Mouse (Mus musculus): ENCODE measurements around the gene Mis12. TPM values are rescaled to one million over a fixed set of nuclear protein-coding genes. Genes with fewer than 3 reads are reported as not detected.

Gene Mis12
- polyA plus RNA-seq, 1 experiment: 18.4 TPM

DNA sequence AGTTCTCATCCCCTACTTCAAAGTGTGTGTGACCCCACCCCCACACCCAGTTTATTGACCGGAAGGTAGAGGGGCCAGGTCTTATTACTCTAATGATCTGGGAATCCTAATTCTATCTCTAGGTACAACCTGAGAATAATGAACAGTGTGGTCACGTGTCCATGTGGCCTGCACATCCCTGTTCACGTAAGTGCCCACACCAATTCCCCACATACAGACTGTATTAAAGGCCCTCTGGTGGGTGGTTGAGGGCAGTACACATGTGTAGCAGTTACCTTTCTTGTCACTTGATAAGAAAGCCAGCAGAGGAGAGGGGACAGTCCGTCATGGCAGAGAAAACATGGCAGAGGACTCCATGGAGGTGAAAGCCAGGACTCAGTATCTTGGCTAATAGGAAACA, 45.5 kb upstream of the Mis12 start:
- TF ChIP-seq MYOG (IDR thresholded peaks at IDR 0.05; ENCODE audit: control insufficient read depth, extremely low read depth, insufficient read length) (no peak), USF1 (IDR thresholded peaks at IDR 0.05; ENCODE audit: low read depth) (peak; percentile 68)
- Histone ChIP-seq H3K79me3 (ENCODE audit: low read depth) (peaks cover 7% of the 10 kb centered on the region), H3K27me3 (ENCODE audit: control insufficient read depth, insufficient read depth, insufficient read length) (no peaks in the 10 kb centered on the region), H3K4me3 (ENCODE audit: insufficient read depth, poor library complexity, severe bottlenecking) (no peak overlapping the region), H3K36me3 (ENCODE audit: control insufficient read depth, insufficient read depth) (peaks cover 64% of the 10 kb centered on the region), H3K79me2 (ENCODE audit: control insufficient read depth, insufficient read depth) (peaks cover 20% of the 10 kb centered on the region), H3ac (ENCODE audit: control insufficient read depth, insufficient read length, low read depth) (no peak overlapping the region)

DNA sequence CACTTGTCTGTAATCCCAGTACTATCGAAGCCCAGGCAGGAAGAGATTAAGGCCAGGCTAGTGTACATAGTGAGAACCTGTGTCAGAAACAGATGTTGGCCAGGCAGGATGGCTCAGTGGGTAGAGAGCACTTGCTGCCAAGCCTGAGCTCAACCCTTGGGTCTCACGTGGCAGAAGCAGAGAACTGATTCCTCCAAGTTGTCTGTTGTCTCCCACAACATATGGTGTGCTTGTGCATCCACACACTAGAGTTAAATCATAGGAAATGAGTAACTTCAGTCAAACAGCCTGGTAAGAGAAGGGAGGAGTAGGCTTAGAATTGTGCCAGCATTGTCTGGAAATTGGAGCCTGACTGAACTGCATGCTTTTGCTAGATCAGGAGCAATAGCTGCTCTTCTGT, 44.2 kb upstream of the Mis12 start:
- Histone ChIP-seq H3K27me3 (ENCODE audit: control insufficient read depth, insufficient read depth, insufficient read length) (no peaks in the 10 kb centered on the region), H3K79me3 (ENCODE audit: low read depth) (peaks cover 7% of the 10 kb centered on the region), H3K36me3 (ENCODE audit: control insufficient read depth, insufficient read depth) (peaks cover 76% of the 10 kb centered on the region), H3ac (ENCODE audit: control insufficient read depth, insufficient read length, low read depth) (no peak overlapping the region), H3K79me2 (ENCODE audit: control insufficient read depth, insufficient read depth) (peaks cover 24% of the 10 kb centered on the region), H3K4me3 (ENCODE audit: insufficient read depth, poor library complexity, severe bottlenecking) (no peak overlapping the region)
- TF ChIP-seq MYOG (IDR thresholded peaks at IDR 0.05; ENCODE audit: control insufficient read depth, extremely low read depth, insufficient read length) (no peak), CEBPB (IDR thresholded peaks at IDR 0.05; ENCODE audit: low read depth) (no peak), MAX (IDR thresholded peaks at IDR 0.05) (no peak), CTCF (IDR thresholded peaks at IDR 0.05; ENCODE audit: control insufficient read depth, insufficient read depth, insufficient read length) (no peak), MYOD1 (IDR thresholded peaks at IDR 0.05; ENCODE audit: control insufficient read depth, insufficient read length, low read depth) (no peak), FOSL1 (IDR thresholded peaks at IDR 0.05; ENCODE audit: insufficient read depth, low read length, poor library complexity, severe bottlenecking) (no peak), USF1 (IDR thresholded peaks at IDR 0.05; ENCODE audit: low read depth) (no peak)

DNA sequence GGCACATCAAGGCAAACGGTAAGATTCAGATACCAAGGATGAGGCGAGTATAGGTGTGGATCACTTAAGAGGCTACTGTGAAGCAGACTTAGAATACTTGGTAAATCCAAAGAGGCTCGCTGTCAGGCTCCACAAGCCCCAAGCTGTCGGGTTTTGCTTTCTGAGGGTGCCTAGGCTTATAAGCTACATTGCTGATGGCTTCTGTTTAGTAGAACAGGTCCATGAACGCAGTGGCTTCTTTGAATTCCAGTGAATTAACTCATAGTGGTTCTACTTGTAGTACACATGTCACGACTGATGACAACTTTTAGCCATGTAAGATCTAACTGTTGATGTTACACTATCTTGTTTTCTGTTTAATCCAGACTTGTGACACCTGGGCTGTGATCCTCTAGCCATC, 42.1 kb upstream of the Mis12 start:
- peaks cover 38% of the 10 kb centered on the region for H3K79me2 ChIP-seq (ENCODE audit: control insufficient read depth, insufficient read depth)
- H3K27me3 ChIP-seq (ENCODE audit: control insufficient read depth, insufficient read depth, insufficient read length): no peaks in the 10 kb centered on the region
- peaks cover 28% of the 10 kb centered on the region for H3K79me3 ChIP-seq (ENCODE audit: low read depth)
- H3ac ChIP-seq (ENCODE audit: control insufficient read depth, insufficient read length, low read depth): no peak overlapping the region
- H3K36me3 ChIP-seq (ENCODE audit: control insufficient read depth, insufficient read depth): peaks cover 86% of the 10 kb centered on the region
- no peak for TF ChIP-seq CTCF (IDR thresholded peaks at IDR 0.05; ENCODE audit: control insufficient read depth, insufficient read depth, insufficient read length)
- no peak for TF ChIP-seq FOSL1 (IDR thresholded peaks at IDR 0.05; ENCODE audit: insufficient read depth, low read length, poor library complexity, severe bottlenecking)
- no peak for TF ChIP-seq USF1 (IDR thresholded peaks at IDR 0.05; ENCODE audit: low read depth)
- no peak for TF ChIP-seq MYOD1 (IDR thresholded peaks at IDR 0.05; ENCODE audit: control insufficient read depth, insufficient read length, low read depth)
- no peak for TF ChIP-seq CEBPB (IDR thresholded peaks at IDR 0.05; ENCODE audit: low read depth)
- TF ChIP-seq MYOG (IDR thresholded peaks at IDR 0.05; ENCODE audit: control insufficient read depth, extremely low read depth, insufficient read length): no peak
- TF ChIP-seq MAX (IDR thresholded peaks at IDR 0.05): no peak
- no peak overlapping the region for H3K4me3 ChIP-seq (ENCODE audit: insufficient read depth, poor library complexity, severe bottlenecking)

DNA sequence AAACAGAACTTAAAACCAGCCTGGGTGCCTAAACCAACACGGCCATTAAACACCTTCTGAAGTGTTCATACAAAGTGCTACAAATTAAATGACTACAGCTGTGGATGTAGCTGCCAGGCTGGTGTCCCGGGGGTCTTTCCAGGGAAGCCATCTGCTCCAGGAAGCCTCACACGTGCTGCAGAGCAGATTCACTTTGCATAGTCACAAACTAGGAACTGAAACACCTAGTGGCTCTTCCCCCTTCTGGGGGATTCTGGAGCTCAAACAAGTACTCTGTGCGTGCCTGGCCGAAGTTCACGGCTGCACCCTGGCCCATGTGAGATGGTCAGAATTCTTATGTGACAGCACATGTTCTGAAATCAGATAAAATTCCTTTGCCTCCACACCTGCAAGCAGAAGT, 39.2 kb upstream of the Mis12 start:
- H3K27me3 ChIP-seq (ENCODE audit: control insufficient read depth, insufficient read depth, insufficient read length): no peaks in the 10 kb centered on the region
- peaks cover 49% of the 10 kb centered on the region for H3K79me2 ChIP-seq (ENCODE audit: control insufficient read depth, insufficient read depth)
- no peak overlapping the region for H3K4me3 ChIP-seq (ENCODE audit: insufficient read depth, poor library complexity, severe bottlenecking)
- H3K36me3 ChIP-seq (ENCODE audit: control insufficient read depth, insufficient read depth): peaks cover 80% of the 10 kb centered on the region
- H3ac ChIP-seq (ENCODE audit: control insufficient read depth, insufficient read length, low read depth): no peak overlapping the region
- TF ChIP-seq CTCF (IDR thresholded peaks at IDR 0.05; ENCODE audit: control insufficient read depth, insufficient read depth, insufficient read length): no peak
- TF ChIP-seq CEBPB (IDR thresholded peaks at IDR 0.05; ENCODE audit: low read depth): no peak
- no peak for TF ChIP-seq MYOD1 (IDR thresholded peaks at IDR 0.05; ENCODE audit: control insufficient read depth, insufficient read length, low read depth)
- no peak for TF ChIP-seq MYOG (IDR thresholded peaks at IDR 0.05; ENCODE audit: control insufficient read depth, extremely low read depth, insufficient read length)
- TF ChIP-seq FOSL1 (IDR thresholded peaks at IDR 0.05; ENCODE audit: insufficient read depth, low read length, poor library complexity, severe bottlenecking): no peak
- no peak for TF ChIP-seq MAX (IDR thresholded peaks at IDR 0.05)
- TF ChIP-seq USF1 (IDR thresholded peaks at IDR 0.05; ENCODE audit: low read depth): no peak
- peaks cover 32% of the 10 kb centered on the region for H3K79me3 ChIP-seq (ENCODE audit: low read depth)

DNA sequence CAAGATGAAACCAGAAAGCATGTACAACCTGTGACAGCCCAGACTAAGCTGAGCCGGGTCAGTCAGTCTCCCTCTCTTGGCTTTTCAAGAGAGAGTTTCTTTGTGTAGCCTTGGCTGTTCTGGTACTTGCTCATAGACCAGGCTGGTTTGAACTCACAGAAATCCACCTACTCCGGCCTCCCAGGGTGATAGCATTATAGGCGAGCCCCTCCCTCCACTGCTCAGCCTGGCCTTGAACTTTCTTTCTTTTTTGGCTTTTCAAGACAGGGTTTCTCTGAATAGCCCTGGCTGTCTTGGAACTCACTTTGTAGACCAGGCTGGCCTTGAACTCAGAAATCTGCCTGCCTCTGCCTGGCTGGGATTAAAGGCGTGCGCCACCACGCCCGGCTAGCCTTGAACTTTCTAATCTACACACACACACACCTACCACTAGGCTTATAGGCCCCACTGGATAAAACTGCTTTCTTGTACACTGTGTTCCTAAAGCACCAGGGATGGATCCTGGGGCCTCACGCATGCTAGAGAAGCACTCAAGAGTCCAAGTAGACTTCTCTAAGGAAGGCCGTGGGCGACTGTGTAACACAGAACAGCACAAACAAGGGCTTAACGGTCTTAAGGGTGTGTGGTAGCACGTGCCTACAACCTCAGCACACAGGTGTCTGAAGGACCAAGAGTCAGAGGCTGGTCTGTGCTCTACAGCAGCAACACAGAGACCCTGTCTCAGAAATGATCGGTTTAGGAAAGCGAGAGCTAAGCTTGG, 38.5 kb upstream of the Mis12 start:
- TF ChIP-seq MYOG (IDR thresholded peaks at IDR 0.05; ENCODE audit: control insufficient read depth, extremely low read depth, insufficient read length): no peak
- TF ChIP-seq USF1 (IDR thresholded peaks at IDR 0.05; ENCODE audit: low read depth): no peak
- TF ChIP-seq CEBPB (IDR thresholded peaks at IDR 0.05; ENCODE audit: low read depth): no peak
- TF ChIP-seq CTCF (IDR thresholded peaks at IDR 0.05; ENCODE audit: control insufficient read depth, insufficient read depth, insufficient read length): no peak
- TF ChIP-seq FOSL1 (IDR thresholded peaks at IDR 0.05; ENCODE audit: insufficient read depth, low read length, poor library complexity, severe bottlenecking): no peak
- TF ChIP-seq MYOD1 (IDR thresholded peaks at IDR 0.05; ENCODE audit: control insufficient read depth, insufficient read length, low read depth): no peak
- TF ChIP-seq MAX (IDR thresholded peaks at IDR 0.05): no peak
- peak overlapping the region; percentile 90 for H3K4me3 ChIP-seq (ENCODE audit: insufficient read depth, poor library complexity, severe bottlenecking)
- H3K27me3 ChIP-seq (ENCODE audit: control insufficient read depth, insufficient read depth, insufficient read length): no peaks in the 10 kb centered on the region
- H3ac ChIP-seq (ENCODE audit: control insufficient read depth, insufficient read length, low read depth): peak overlapping the region; percentile 71
- peaks cover 32% of the 10 kb centered on the region for H3K79me3 ChIP-seq (ENCODE audit: low read depth)
- H3K79me2 ChIP-seq (ENCODE audit: control insufficient read depth, insufficient read depth): peaks cover 49% of the 10 kb centered on the region
- peaks cover 81% of the 10 kb centered on the region for H3K36me3 ChIP-seq (ENCODE audit: control insufficient read depth, insufficient read depth)

DNA sequence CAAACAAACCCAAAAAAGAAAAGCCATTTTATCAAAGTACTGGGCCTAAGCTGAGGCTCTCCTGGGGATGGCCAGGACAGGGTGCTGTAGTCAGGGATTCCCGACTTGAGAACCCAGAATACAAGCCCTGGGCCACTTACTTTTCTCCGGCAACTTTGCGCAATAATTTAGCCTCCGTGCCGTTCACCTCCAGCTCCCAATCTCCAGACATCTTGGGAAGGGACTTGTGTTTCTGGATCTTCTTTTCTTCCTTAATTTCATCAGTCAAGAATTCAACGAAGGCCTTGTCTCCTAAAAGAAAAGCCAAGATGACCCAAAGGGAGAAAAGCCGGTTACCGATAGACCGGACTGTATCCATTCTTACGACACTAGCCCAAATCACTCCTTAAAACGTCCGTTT, 37.4 kb upstream of the Mis12 start:
- Histone ChIP-seq H3K36me3 (ENCODE audit: control insufficient read depth, insufficient read depth) (peaks cover 81% of the 10 kb centered on the region), H3ac (ENCODE audit: control insufficient read depth, insufficient read length, low read depth) (peak overlapping the region; percentile 71), H3K27me3 (ENCODE audit: control insufficient read depth, insufficient read depth, insufficient read length) (no peaks in the 10 kb centered on the region), H3K79me2 (ENCODE audit: control insufficient read depth, insufficient read depth) (peaks cover 49% of the 10 kb centered on the region), H3K79me3 (ENCODE audit: low read depth) (peaks cover 32% of the 10 kb centered on the region), H3K4me3 (ENCODE audit: insufficient read depth, poor library complexity, severe bottlenecking) (peak overlapping the region; percentile 90)
- TF ChIP-seq FOSL1 (IDR thresholded peaks at IDR 0.05; ENCODE audit: insufficient read depth, low read length, poor library complexity, severe bottlenecking): no peak
- peak; percentile 71 for TF ChIP-seq CEBPB (IDR thresholded peaks at IDR 0.05; ENCODE audit: low read depth)
- no peak for TF ChIP-seq MYOD1 (IDR thresholded peaks at IDR 0.05; ENCODE audit: control insufficient read depth, insufficient read length, low read depth)

All from C2C12 (cell line).